Mouse (Mus musculus): ENCODE measurements around the gene Dis3. TPM values are rescaled to one million over a fixed set of nuclear protein-coding genes. Genes with fewer than 3 reads are reported as not detected.

Dis3 gene
- 34.6 and 37.5 TPM in 2 replicates for polyA plus RNA-seq (2015; fragmentation: Nextera tagmentation; extraction: Ambion mirVana)

DNA sequence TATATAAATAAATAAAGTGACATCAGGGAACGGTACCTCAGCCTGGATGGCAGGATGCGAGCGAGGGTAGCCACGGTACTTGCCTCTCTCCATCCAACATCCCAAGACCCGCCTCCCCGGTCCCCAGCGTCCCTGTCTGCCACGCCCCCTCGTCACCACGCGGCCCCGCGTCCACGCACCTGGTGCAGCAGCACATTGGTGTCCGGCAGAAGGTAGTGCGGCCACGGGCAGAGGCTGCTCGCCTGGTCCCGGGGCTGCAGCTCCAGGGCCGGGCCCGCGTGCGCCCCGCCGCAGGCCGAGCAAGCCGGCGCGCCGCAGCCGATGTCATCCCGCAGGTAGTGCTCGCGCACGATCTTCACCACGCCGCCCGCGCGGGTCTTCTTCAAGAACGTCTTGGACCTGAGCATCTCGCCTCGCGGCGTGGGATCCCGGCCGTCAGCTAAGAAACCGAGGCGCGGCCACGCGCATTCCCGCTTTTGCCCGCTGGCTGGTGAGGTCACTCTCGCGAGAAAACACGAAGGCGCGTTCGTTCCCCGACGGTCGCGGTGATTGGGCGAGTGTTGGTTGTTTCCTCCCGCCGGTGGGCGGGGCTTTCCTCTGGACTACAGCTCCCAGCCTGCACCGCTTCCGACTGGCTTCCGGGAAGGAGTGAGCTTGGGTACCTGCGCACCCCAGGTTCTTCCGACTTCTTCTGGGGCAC is at the start of gene Dis3, which contains the start of gene Pibf1:
TSS of gene Dis3 (minus strand) at position 504 of the 700 bp plus-strand sequence.
TSS of gene Pibf1 (plus strand) at position 158 of the 700 bp plus-strand sequence.
- 0% methylated on average over 73 of the region's 73 CpGs for WGBS
- Histone ChIP-seq H3K27me3 (no peaks in the 10 kb centered on the region), H3K4me3 (peak within 1 kb of the TSS; percentile 75), H3K4me2 (peak within 1 kb of the TSS; percentile 74), H3K27ac (peak within 1 kb of the TSS; percentile 68), H3K9me3 (no peaks in the 10 kb centered on the region), H3K36me3 (peaks cover 41% of the 10 kb centered on the region), H3K9ac (peak within 1 kb of the TSS; percentile 91), H3K4me1 (peaks cover 7% of the 10 kb centered on the region)
- ATAC-seq (ENCODE audit: insufficient number of reproducible peaks, insufficient read depth, low FRiP score, low TSS enrichment, low read depth): peak; percentile 100

DNA sequence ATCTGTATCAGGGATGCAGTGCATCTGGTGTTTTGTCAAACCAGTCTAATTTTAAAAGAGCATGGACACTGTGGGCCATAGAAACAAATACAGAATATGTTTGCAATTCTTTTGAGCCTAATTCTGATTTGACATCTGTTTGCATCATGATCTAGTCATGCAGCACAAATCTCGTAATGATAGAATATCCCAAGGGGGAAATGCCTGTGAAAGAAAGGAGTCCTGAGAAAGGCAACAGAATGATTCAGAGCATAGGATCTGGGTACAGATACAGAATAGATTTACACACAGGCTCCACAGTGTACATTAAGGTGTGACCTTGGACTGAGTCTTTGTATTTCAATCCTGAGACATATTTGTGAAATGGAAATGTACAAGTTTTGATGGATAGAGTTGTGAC is 47.3 kb upstream of the Dis3 start:
- Histone ChIP-seq H3K4me2 (no peak overlapping the region), H3K36me3 (peaks cover 19% of the 10 kb centered on the region), H3K9me3 (no peaks in the 10 kb centered on the region), H3K9ac (no peak overlapping the region), H3K27ac (no peak overlapping the region), H3K4me1 (no peaks in the 10 kb centered on the region), H3K27me3 (no peaks in the 10 kb centered on the region), H3K4me3 (no peak overlapping the region)
- ATAC-seq (ENCODE audit: insufficient number of reproducible peaks, insufficient read depth, low FRiP score, low TSS enrichment, low read depth): no peak
- 40% methylated on average over 1 of the region's 1 CpGs for WGBS

GRCm38 (mm10) chr14:99141786-99142633 is 42.4 kb upstream of the Dis3 start:
- no peak overlapping the region for H3K9ac ChIP-seq
- H3K4me1 ChIP-seq: no peaks in the 10 kb centered on the region
- H3K4me2 ChIP-seq: no peak overlapping the region
- no peak overlapping the region for H3K4me3 ChIP-seq
- ATAC-seq (ENCODE audit: insufficient number of reproducible peaks, insufficient read depth, low FRiP score, low TSS enrichment, low read depth): peak; percentile 71; the same call in 1 of the 2 replicates
- 21% methylated on average over 15 of the region's 15 CpGs for WGBS
- H3K9me3 ChIP-seq: no peaks in the 10 kb centered on the region
- peaks cover 20% of the 10 kb centered on the region for H3K36me3 ChIP-seq
- H3K27me3 ChIP-seq: no peaks in the 10 kb centered on the region
- H3K27ac ChIP-seq: no peak overlapping the region

DNA sequence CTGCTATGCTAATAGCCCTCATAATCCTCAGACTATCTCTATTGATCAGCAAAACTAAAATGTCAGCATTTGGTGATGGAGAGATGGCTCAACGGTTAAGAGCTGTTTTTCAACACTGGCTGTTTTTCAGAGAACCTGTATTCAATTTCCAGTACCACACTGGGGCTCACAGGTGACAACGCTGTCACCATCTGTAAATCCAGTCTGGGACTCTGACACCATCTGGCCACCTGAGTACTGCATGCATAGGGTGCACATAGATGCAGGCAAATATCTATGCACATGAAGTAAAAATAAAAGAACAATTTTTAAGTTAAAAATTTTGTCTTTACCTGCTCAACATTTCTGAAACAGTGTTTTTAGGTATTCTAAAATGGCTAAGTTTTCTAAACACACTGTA is 40.5 kb upstream of the Dis3 start:
- H3K4me3 ChIP-seq: no peak overlapping the region
- no peaks in the 10 kb centered on the region for H3K9me3 ChIP-seq
- 88% methylated on average over 2 of the region's 2 CpGs for WGBS
- peaks cover 29% of the 10 kb centered on the region for H3K36me3 ChIP-seq
- ATAC-seq (ENCODE audit: insufficient number of reproducible peaks, insufficient read depth, low FRiP score, low TSS enrichment, low read depth): no peak
- no peak overlapping the region for H3K4me2 ChIP-seq
- H3K9ac ChIP-seq: no peak overlapping the region
- H3K27me3 ChIP-seq: no peaks in the 10 kb centered on the region
- no peaks in the 10 kb centered on the region for H3K4me1 ChIP-seq
- H3K27ac ChIP-seq: no peak overlapping the region

DNA sequence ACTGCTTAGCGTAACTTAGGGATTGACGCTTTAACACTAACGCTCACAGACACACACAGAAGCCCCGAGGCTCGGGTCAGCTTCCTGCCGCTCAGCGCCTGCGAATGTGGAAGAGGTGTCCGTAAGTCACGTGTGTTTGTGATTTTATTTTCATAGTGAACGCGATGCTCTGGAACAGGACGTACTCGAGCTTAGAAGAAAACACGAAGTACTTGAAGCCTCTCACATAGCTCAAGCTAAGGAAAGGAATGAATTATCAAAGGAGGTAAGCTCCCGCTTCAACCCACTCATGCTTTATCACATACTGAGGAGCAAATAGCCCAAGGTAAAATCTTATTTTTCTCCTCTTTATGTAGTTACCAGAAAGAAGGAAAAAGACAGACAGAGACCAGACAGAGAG is 36.7 kb upstream of the Dis3 start:
- ATAC-seq (ENCODE audit: insufficient number of reproducible peaks, insufficient read depth, low FRiP score, low TSS enrichment, low read depth): no peak
- 90% methylated on average over 16 of the region's 16 CpGs for WGBS
- no peak overlapping the region for H3K4me3 ChIP-seq
- no peak overlapping the region for H3K4me2 ChIP-seq
- H3K36me3 ChIP-seq: peaks cover 29% of the 10 kb centered on the region
- no peaks in the 10 kb centered on the region for H3K9me3 ChIP-seq
- no peaks in the 10 kb centered on the region for H3K4me1 ChIP-seq
- no peak overlapping the region for H3K9ac ChIP-seq
- no peak overlapping the region for H3K27ac ChIP-seq
- H3K27me3 ChIP-seq: no peaks in the 10 kb centered on the region

DNA sequence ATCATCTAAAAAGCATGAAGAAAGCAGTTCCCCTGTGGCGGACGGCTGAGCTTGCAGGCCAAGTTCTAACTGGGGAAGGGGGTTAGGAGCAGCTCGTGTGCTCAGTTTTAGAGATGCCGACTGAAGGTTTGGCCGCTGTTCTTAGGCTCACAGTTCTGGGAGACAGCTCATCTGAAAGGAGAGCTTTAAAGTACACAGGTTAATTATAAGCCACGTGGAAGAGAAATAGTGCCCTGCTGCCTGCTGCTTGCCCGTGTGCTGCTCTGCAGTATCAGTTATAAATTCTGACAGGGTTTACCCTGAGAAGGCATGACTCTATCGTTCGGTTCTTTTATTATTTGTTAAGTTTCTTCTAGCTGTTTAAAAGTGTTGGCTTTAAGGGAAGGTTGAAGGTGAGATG is 36.2 kb upstream of the Dis3 start:
- H3K4me2 ChIP-seq: no peak overlapping the region
- no peaks in the 10 kb centered on the region for H3K4me1 ChIP-seq
- H3K27me3 ChIP-seq: no peaks in the 10 kb centered on the region
- no peak overlapping the region for H3K4me3 ChIP-seq
- no peak for ATAC-seq (ENCODE audit: insufficient number of reproducible peaks, insufficient read depth, low FRiP score, low TSS enrichment, low read depth)
- H3K36me3 ChIP-seq: peaks cover 33% of the 10 kb centered on the region
- H3K27ac ChIP-seq: no peak overlapping the region
- H3K9ac ChIP-seq: no peak overlapping the region
- 86% methylated on average over 9 of the region's 9 CpGs for WGBS
- H3K9me3 ChIP-seq: no peaks in the 10 kb centered on the region

GRCm38 (mm10) chr14:99134048-99134447 is 34.5 kb upstream of the Dis3 start:
- Histone ChIP-seq H3K27ac (no peak overlapping the region), H3K4me1 (no peaks in the 10 kb centered on the region), H3K4me2 (no peak overlapping the region), H3K27me3 (no peaks in the 10 kb centered on the region), H3K9me3 (no peaks in the 10 kb centered on the region), H3K4me3 (no peak overlapping the region), H3K9ac (no peak overlapping the region), H3K36me3 (peaks cover 26% of the 10 kb centered on the region)
- 85% methylated on average over 2 of the region's 2 CpGs for WGBS
- ATAC-seq (ENCODE audit: insufficient number of reproducible peaks, insufficient read depth, low FRiP score, low TSS enrichment, low read depth): no peak

- no peak overlapping the region for H3K4me2 ChIP-seq
- H3K27ac ChIP-seq: no peak overlapping the region
- no peaks in the 10 kb centered on the region for H3K27me3 ChIP-seq
- H3K4me3 ChIP-seq: no peak overlapping the region
- H3K9ac ChIP-seq: no peak overlapping the region
- no peaks in the 10 kb centered on the region for H3K9me3 ChIP-seq
- no peak for ATAC-seq (ENCODE audit: insufficient number of reproducible peaks, insufficient read depth, low FRiP score, low TSS enrichment, low read depth)
- H3K36me3 ChIP-seq: peaks cover 11% of the 10 kb centered on the region
- WGBS: 92% methylated on average over 2 of the region's 2 CpGs
- no peaks in the 10 kb centered on the region for H3K4me1 ChIP-seq
These were observed 29.5 kb upstream of the Dis3 start for GRCm38 (mm10) chr14:99129050-99129449.

- Histone ChIP-seq H3K36me3 (peaks cover 8% of the 10 kb centered on the region), H3K9ac (no peak overlapping the region), H3K9me3 (no peaks in the 10 kb centered on the region), H3K27ac (no peak overlapping the region), H3K4me3 (no peak overlapping the region), H3K4me2 (no peak overlapping the region), H3K4me1 (no peaks in the 10 kb centered on the region), H3K27me3 (no peaks in the 10 kb centered on the region)
- WGBS: 84% methylated on average over 1 of the region's 1 CpGs
- no peak for ATAC-seq (ENCODE audit: insufficient number of reproducible peaks, insufficient read depth, low FRiP score, low TSS enrichment, low read depth)
These were observed 27.9 kb upstream of the Dis3 start for GRCm38 (mm10) chr14:99127509-99127908.

DNA sequence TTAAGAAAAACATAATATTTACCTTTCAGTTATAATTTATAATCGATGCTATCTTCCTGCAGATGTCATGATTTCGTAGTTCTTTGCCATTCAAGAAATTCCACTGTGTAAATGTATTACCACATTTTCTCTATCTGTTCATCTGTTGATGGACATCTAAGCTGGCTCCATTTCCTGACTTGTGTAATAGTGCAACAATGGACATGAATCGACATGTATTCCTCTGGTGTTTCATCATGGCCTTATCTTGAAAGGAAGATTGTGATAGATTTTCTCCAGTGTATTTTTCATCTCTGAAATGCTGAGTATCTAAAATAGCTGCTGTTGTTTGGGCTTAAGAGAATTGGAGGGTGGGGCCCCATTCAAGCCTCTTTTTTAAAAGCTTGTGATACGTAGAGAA is 27.1 kb upstream of the Dis3 start:
- Histone ChIP-seq H3K4me3 (no peak overlapping the region), H3K9me3 (no peaks in the 10 kb centered on the region), H3K27ac (no peak overlapping the region), H3K9ac (no peak overlapping the region), H3K36me3 (peaks cover 11% of the 10 kb centered on the region), H3K4me1 (no peaks in the 10 kb centered on the region), H3K27me3 (no peaks in the 10 kb centered on the region), H3K4me2 (no peak overlapping the region)
- ATAC-seq (ENCODE audit: insufficient number of reproducible peaks, insufficient read depth, low FRiP score, low TSS enrichment, low read depth): no peak
- 79% methylated on average over 4 of the region's 4 CpGs for WGBS

GRCm38 (mm10) chr14:99124076-99124475 is 24.5 kb upstream of the Dis3 start:
- ATAC-seq (ENCODE audit: insufficient number of reproducible peaks, insufficient read depth, low FRiP score, low TSS enrichment, low read depth): no peak
- H3K27me3 ChIP-seq: no peaks in the 10 kb centered on the region
- H3K27ac ChIP-seq: no peak overlapping the region
- no peak overlapping the region for H3K4me3 ChIP-seq
- H3K9me3 ChIP-seq: no peaks in the 10 kb centered on the region
- 0 out of 2 replicates have a peak, but pooled peaks cover 4% of the 10 kb centered on the region for H3K36me3 ChIP-seq
- H3K9ac ChIP-seq: no peak overlapping the region
- H3K4me1 ChIP-seq: no peaks in the 10 kb centered on the region
- WGBS: 77% methylated on average over 4 of the region's 4 CpGs
- H3K4me2 ChIP-seq: no peak overlapping the region
